Mouse (Mus musculus) intestine, embryonic 14.5 days (tissue): Measurements from ENCODE around the gene Nrm. TPM values are rescaled to one million over a fixed set of nuclear protein-coding genes. Genes with fewer than 3 reads are reported as not detected.

ENCODE experiments used
- ATAC-seq: fragments of 200-750 bp; cut with Nextera tagmentation; replicated peaks from 2 replicates; pipeline ENCODE4 v1.8.0; 2017; ENCODE audit warnings: low read depth, moderate number of reproducible peaks, moderate TSS enrichment, moderate library complexity; ENCODE audit not compliant: low FRiP score, low TSS enrichment
- DNase-seq: peaks from one replicate; pipeline ENCODE4 v3.0.0-alpha.2; 2018; ENCODE audit warnings: low spot score
- H3K27ac ChIP-seq: fragments of 300-500 bp; sonication (generic); 2 replicates; pipeline ENCODE4 v1.5.1; 2014; ENCODE audit warnings: low read depth, mild to moderate bottlenecking, control low read depth
- H3K27me3 ChIP-seq: fragments of 300-500 bp; sonication (generic); replicated peaks from 2 replicates; pipeline ENCODE4 v1.6.1; 2014; ENCODE audit warnings: low read length, control low read depth; ENCODE audit not compliant: control insufficient read depth, insufficient read depth
- H3K36me3 ChIP-seq: fragments of 300-500 bp; sonication (generic); 2 replicates; pipeline ENCODE4 v1.6.1; 2014; ENCODE audit warnings: low read length, control low read depth; ENCODE audit not compliant: control insufficient read depth, insufficient read depth
- H3K4me1 ChIP-seq: fragments of 300-500 bp; sonication (generic); replicated peaks from 2 replicates; pipeline ENCODE4 v1.6.1; 2014; ENCODE audit warnings: low read length, control low read depth, mixed read lengths; ENCODE audit not compliant: control insufficient read depth, insufficient read depth
- H3K4me2 ChIP-seq: fragments of 300-500 bp; sonication (generic); 2 replicates; pipeline ENCODE4 v1.6.1; 2014; ENCODE audit warnings: low read length
- H3K4me3 ChIP-seq: fragments of 300-500 bp; sonication (generic); 2 replicates; pipeline ENCODE4 v1.5.1; 2014; ENCODE audit warnings: low read depth, low read length, control low read depth, mixed read lengths
- H3K9ac ChIP-seq: fragments of 300-500 bp; sonication (generic); 2 replicates; pipeline ENCODE4 v1.6.1; 2014; ENCODE audit warnings: mild to moderate bottlenecking, low read length
- H3K9me3 ChIP-seq: fragments of 300-500 bp; sonication (generic); 2 replicates; pipeline ENCODE4 v1.6.1; 2016; ENCODE audit warnings: low read length, control low read depth; ENCODE audit not compliant: control insufficient read depth
- WGBS: fragments of 180-500 bp; shearing (Covaris S2); extraction: QIAGEN DNeasy Blood & Tissue Kit; methylation state at CpG from one replicate; pipeline ENCODE4 v1.1.7; 2014; 5-methylcytosine and 5-hydroxymethylcytosine counted together
- polyA plus RNA-seq: library from polyadenylated mRNA; unstranded; fragments of >200 nt; fragmentation: Nextera tagmentation; extraction: Ambion mirVana; gene quantifications from 2 replicates; pipeline ENCODE4 v1.2.1, GENCODE M21; 2014

Gene Nrm
- polyA plus RNA-seq, 1 experiment from 2014 or later, result 62.6 TPM

GRCm38 (mm10) chr17:35832400-35833238, 28.5 kb upstream of the Nrm start:
- Histone ChIP-seq H3K4me3 (no peak overlapping the region), H3K9ac (no peak overlapping the region), H3K4me2 (no peak overlapping the region), H3K27ac (no peak overlapping the region), H3K4me1 (peaks cover 29% of the 10 kb centered on the region), H3K9me3 (no peaks in the 10 kb centered on the region), H3K27me3 (no peaks in the 10 kb centered on the region), H3K36me3 (peaks cover 60% of the 10 kb centered on the region)
- 61% methylated on average over 8 of the region's 8 CpGs for WGBS
- DNase-seq (no peak), ATAC-seq (no peak)

DNA sequence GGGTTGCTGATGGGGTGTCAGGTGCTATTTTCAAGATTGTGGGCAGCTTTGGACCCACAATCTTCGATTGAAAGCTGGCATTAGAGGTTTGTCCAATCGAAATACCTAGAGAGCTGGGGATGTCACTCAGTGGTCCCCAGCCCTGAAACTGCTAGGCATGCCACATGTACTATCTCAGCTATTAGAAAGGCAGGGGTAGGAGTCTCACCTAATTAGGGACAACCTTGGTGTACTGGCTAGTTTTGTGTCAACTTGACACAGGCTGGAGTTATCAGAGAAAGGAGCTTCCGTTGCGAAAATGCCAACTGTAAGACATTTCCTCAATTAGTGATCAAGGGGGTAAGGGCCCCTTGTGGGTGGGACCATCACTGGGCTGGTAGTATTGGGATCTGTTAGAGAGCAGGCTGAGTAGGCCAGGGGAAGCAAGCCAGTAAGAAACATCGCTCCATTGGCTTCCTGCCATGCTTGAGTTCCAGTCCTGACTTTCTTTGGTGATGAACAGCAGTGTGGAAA, 27.8 kb upstream of the Nrm start:
- peaks cover 54% of the 10 kb centered on the region for H3K36me3 ChIP-seq
- no peak overlapping the region for H3K4me3 ChIP-seq
- DNase-seq (no peak), ATAC-seq (no peak)
- H3K4me2 ChIP-seq, result no peak overlapping the region
- peaks cover 29% of the 10 kb centered on the region for H3K4me1 ChIP-seq
- H3K27me3 ChIP-seq, result no peaks in the 10 kb centered on the region
- H3K27ac ChIP-seq, result no peak overlapping the region
- 29% methylated on average over 5 of the region's 5 CpGs for WGBS
- no peak overlapping the region for H3K9ac ChIP-seq
- no peaks in the 10 kb centered on the region for H3K9me3 ChIP-seq

- 55% methylated on average over 5 of the region's 5 CpGs for whole genome bisulfite sequencing
- Histone ChIP-seq H3K4me3 (no peak overlapping the region), H3K9me3 (no peaks in the 10 kb centered on the region), H3K27ac (no peak overlapping the region), H3K36me3 (peaks cover 49% of the 10 kb centered on the region), H3K4me1 (peaks cover 29% of the 10 kb centered on the region), H3K27me3 (no peaks in the 10 kb centered on the region), H3K4me2 (no peak overlapping the region), H3K9ac (0 out of 2 replicates have a peak overlapping the region, but pooled peaks have one; percentile 8)
- ATAC-seq (no peak), DNase-seq (no peak)
These were observed 27.2 kb upstream of the Nrm start for GRCm38 (mm10) chr17:35833894-35834293.

GRCm38 (mm10) chr17:35834696-35835422, 26.3 kb upstream of the Nrm start:
- no peaks in the 10 kb centered on the region for H3K27me3 ChIP-seq
- 73% methylated on average over 26 of the region's 26 CpGs for WGBS
- H3K9ac ChIP-seq, result peak overlapping the region; percentile 92
- no peak for ATAC-seq
- H3K4me1 ChIP-seq, result peaks cover 37% of the 10 kb centered on the region
- H3K9me3 ChIP-seq, result no peaks in the 10 kb centered on the region
- H3K4me3 ChIP-seq, result peak overlapping the region; percentile 69
- no peak overlapping the region for H3K27ac ChIP-seq
- DNase-seq, result no peak
- H3K36me3 ChIP-seq, result peaks cover 45% of the 10 kb centered on the region
- peak overlapping the region; percentile 90 for H3K4me2 ChIP-seq

- Histone ChIP-seq H3K4me1 (peaks cover 33% of the 10 kb centered on the region), H3K27ac (no peak overlapping the region; the same call in 1 of the 2 replicates), H3K4me2 (peak overlapping the region; percentile 90), H3K9me3 (no peaks in the 10 kb centered on the region), H3K4me3 (peak overlapping the region; percentile 69), H3K9ac (peak overlapping the region; percentile 92), H3K27me3 (no peaks in the 10 kb centered on the region), H3K36me3 (peaks cover 45% of the 10 kb centered on the region)
- 72% methylated on average over 26 of the region's 26 CpGs for WGBS
- ATAC-seq, result no peak
- no peak for DNase-seq
These were observed 25.5 kb upstream of the Nrm start for GRCm38 (mm10) chr17:35835424-35836140.

- H3K9me3 ChIP-seq, result no peaks in the 10 kb centered on the region
- peaks cover 45% of the 10 kb centered on the region for H3K36me3 ChIP-seq
- H3K27ac ChIP-seq, result peak overlapping the region; percentile 97
- DNase-seq (peak; percentile 91), ATAC-seq (no peak)
- peaks cover 31% of the 10 kb centered on the region for H3K4me1 ChIP-seq
- H3K27me3 ChIP-seq, result no peaks in the 10 kb centered on the region
- peak overlapping the region; percentile 92 for H3K9ac ChIP-seq
- WGBS, result 7% methylated on average over 24 of the region's 24 CpGs
- peak overlapping the region; percentile 69 for H3K4me3 ChIP-seq
- peak overlapping the region; percentile 90 for H3K4me2 ChIP-seq
These were observed 24.7 kb upstream of the Nrm start for GRCm38 (mm10) chr17:35836178-35836965.

GRCm38 (mm10) chr17:35836991-35837422, 24.1 kb upstream of the Nrm start:
- Histone ChIP-seq H3K27ac (peak overlapping the region; percentile 97), H3K4me3 (peak overlapping the region; percentile 69), H3K9ac (peak overlapping the region; percentile 92), H3K36me3 (peaks cover 45% of the 10 kb centered on the region), H3K27me3 (no peaks in the 10 kb centered on the region), H3K4me2 (peak overlapping the region; percentile 90), H3K4me1 (peaks cover 31% of the 10 kb centered on the region), H3K9me3 (no peaks in the 10 kb centered on the region)
- ATAC-seq (peak; percentile 34), DNase-seq (peak; percentile 95)
- WGBS, result under 1% methylated on average over 25 of the region's 25 CpGs
